Mouse (Mus musculus) embryonic facial prominence, embryonic 11.5 days (tissue): ENCODE measurements around the gene Tbc1d1. TPM values are rescaled to one million over a fixed set of nuclear protein-coding genes. Genes with fewer than 3 reads are reported as not detected.
A peak's percentile ranks its signal among the peaks of the same experiment; 100 is the strongest.

ENCODE experiments used
- ATAC-seq: fragments of 200-750 bp; cut with Nextera tagmentation; replicated peaks from 2 replicates; pipeline ENCODE4 v1.8.0; 2017; ENCODE audit warnings: low read depth; ENCODE audit not compliant: insufficient number of reproducible peaks, low FRiP score, low TSS enrichment
- DNase-seq: peaks from one replicate; pipeline ENCODE4 v3.0.0-alpha.2; 2015; ENCODE audit warnings: low spot score
- H3K27ac ChIP-seq: fragments of 300-500 bp; sonication (generic); replicated peaks from 2 replicates; pipeline ENCODE4 v1.5.1; 2014; ENCODE audit warnings: mild to moderate bottlenecking, low read depth, low read length, control low read depth
- H3K27me3 ChIP-seq: fragments of 300-500 bp; sonication (generic); 2 replicates; pipeline ENCODE4 v1.6.1; 2014; ENCODE audit warnings: mild to moderate bottlenecking, low read length, moderate library complexity, mixed read lengths; ENCODE audit not compliant: control insufficient read depth, insufficient read depth
- H3K36me3 ChIP-seq: fragments of 300-500 bp; sonication (generic); replicated peaks from 2 replicates; pipeline ENCODE4 v1.6.1; 2014; ENCODE audit warnings: low read depth, mild to moderate bottlenecking, low read length, moderate library complexity, mixed read lengths; ENCODE audit not compliant: control insufficient read depth, insufficient read depth
- H3K4me1 ChIP-seq: fragments of 300-500 bp; sonication (generic); 2 replicates; pipeline ENCODE4 v1.6.1; 2014; ENCODE audit warnings: low read length, mixed read lengths; ENCODE audit not compliant: control insufficient read depth, insufficient read depth
- H3K4me2 ChIP-seq: fragments of 300-500 bp; sonication (generic); 2 replicates; pipeline ENCODE4 v1.6.1; 2014; ENCODE audit warnings: low read depth, mild to moderate bottlenecking, control low read depth, low read length, moderate library complexity
- H3K4me3 ChIP-seq: fragments of 300-500 bp; sonication (generic); 2 replicates; pipeline ENCODE4 v1.5.1; 2014; ENCODE audit warnings: low read depth, low read length, control low read depth
- H3K9ac ChIP-seq: fragments of 300-500 bp; sonication (generic); replicated peaks from 2 replicates; pipeline ENCODE4 v1.6.1; 2014; ENCODE audit warnings: mild to moderate bottlenecking, control low read depth, low read length
- H3K9me3 ChIP-seq: fragments of 300-500 bp; sonication (generic); replicated peaks from 2 replicates; pipeline ENCODE4 v1.6.1; 2016; ENCODE audit warnings: mild to moderate bottlenecking, low read length, inconsistent platforms, mixed read lengths; ENCODE audit not compliant: control insufficient read depth
- WGBS: fragments of 180-500 bp; shearing (Covaris S2); extraction: QIAGEN DNeasy Blood & Tissue Kit; methylation state at CpG from one replicate; pipeline ENCODE4 v1.1.7; 2014; 5-methylcytosine and 5-hydroxymethylcytosine counted together
- polyA plus RNA-seq: library from polyadenylated mRNA; unstranded; fragments of >200 nt; fragmentation: Nextera tagmentation; extraction: Ambion mirVana; gene quantifications from 2 replicates; pipeline ENCODE4 v1.2.1, GENCODE M21; 2014

The Tbc1d1 gene
- polyA plus RNA-seq, 1 experiment from 2014 or later = 30.4 TPM

- no peaks in the 10 kb centered on the region for H3K9me3 ChIP-seq
- H3K4me2 ChIP-seq = no peak overlapping the region
- peak; percentile 52 for DNase-seq
- H3K36me3 ChIP-seq = no peaks in the 10 kb centered on the region
- no peak overlapping the region for H3K27ac ChIP-seq
- no peak overlapping the region for H3K9ac ChIP-seq
- 55% methylated on average over 20 of the region's 20 CpGs for WGBS
- no peaks in the 10 kb centered on the region for H3K27me3 ChIP-seq
- no peaks in the 10 kb centered on the region; the same call in 1 of the 2 replicates for H3K4me1 ChIP-seq
- peak; percentile 66; the same call in 1 of the 2 replicates for ATAC-seq
- no peak overlapping the region for H3K4me3 ChIP-seq
These were observed 142.4 kb downstream of the Tbc1d1 start for GRCm38 (mm10) chr5:64298331-64299036.

DNA sequence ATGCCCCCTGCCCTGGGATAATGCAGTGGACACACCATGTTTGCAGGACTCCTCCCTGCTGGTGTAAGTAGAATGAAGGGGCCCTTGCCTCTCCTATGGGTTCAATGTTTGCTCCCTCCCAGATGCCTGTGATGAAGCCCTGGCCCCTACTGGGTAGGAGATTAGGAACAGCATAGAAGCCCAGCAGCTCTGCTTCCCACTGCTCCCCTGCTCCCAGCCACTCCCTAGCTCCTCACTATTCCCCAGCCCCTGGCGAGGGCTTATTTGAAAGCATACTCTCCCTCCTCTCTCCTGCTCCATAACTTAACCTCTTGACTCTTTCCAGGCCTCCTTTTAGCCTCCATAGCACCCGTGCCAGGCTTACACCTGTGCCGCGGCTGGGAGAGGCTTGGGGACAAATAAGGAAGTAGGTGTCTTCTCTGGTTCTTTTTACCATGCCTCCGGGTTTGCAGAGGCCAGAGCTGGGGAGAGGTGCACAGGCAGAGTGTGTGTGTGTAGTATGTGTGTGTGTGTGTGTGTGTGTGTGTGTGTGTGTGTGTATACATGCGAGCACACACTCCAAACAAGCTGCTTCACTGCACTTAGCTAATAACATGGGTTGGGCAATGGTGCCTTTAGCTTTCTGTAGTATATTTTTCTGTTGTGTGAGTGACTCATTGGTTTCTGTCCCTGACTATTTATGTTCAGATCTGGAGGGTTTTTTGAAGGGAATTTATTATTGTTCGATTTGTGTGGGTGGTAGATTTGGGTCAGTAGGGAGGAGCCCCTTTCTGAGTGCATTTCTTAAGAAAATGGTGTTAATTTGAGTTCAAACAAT, 143.6 kb downstream of the Tbc1d1 start:
- H3K27ac ChIP-seq = no peak overlapping the region
- H3K27me3 ChIP-seq = no peaks in the 10 kb centered on the region
- no peaks in the 10 kb centered on the region for H3K36me3 ChIP-seq
- no peaks in the 10 kb centered on the region; the same call in 1 of the 2 replicates for H3K4me1 ChIP-seq
- ATAC-seq (no peak), DNase-seq (no peak)
- no peaks in the 10 kb centered on the region for H3K9me3 ChIP-seq
- H3K4me2 ChIP-seq = no peak overlapping the region
- WGBS = 79% methylated on average over 7 of the region's 7 CpGs
- no peak overlapping the region for H3K4me3 ChIP-seq
- H3K9ac ChIP-seq = no peak overlapping the region

GRCm38 (mm10) chr5:64301246-64301645, 145.1 kb downstream of the Tbc1d1 start:
- Histone ChIP-seq H3K27me3 (no peaks in the 10 kb centered on the region), H3K9me3 (no peaks in the 10 kb centered on the region), H3K27ac (no peak overlapping the region), H3K4me1 (no peaks in the 10 kb centered on the region; the same call in 1 of the 2 replicates), H3K4me3 (no peak overlapping the region), H3K9ac (no peak overlapping the region), H3K36me3 (no peaks in the 10 kb centered on the region; the same call in 1 of the 2 replicates), H3K4me2 (no peak overlapping the region)
- DNase-seq (no peak), ATAC-seq (no peak)
- 82% methylated on average over 4 of the region's 4 CpGs for WGBS

GRCm38 (mm10) chr5:64307289-64307688, 151.2 kb downstream of the Tbc1d1 start:
- no peaks in the 10 kb centered on the region for H3K4me1 ChIP-seq
- H3K4me2 ChIP-seq = no peak overlapping the region
- DNase-seq (no peak), ATAC-seq (no peak)
- WGBS = 98% methylated on average over 2 of the region's 2 CpGs
- H3K4me3 ChIP-seq = no peak overlapping the region
- H3K27ac ChIP-seq = no peak overlapping the region
- H3K9me3 ChIP-seq = no peaks in the 10 kb centered on the region
- no peaks in the 10 kb centered on the region for H3K27me3 ChIP-seq
- no peaks in the 10 kb centered on the region; the same call in 1 of the 2 replicates for H3K36me3 ChIP-seq
- H3K9ac ChIP-seq = no peak overlapping the region

DNA sequence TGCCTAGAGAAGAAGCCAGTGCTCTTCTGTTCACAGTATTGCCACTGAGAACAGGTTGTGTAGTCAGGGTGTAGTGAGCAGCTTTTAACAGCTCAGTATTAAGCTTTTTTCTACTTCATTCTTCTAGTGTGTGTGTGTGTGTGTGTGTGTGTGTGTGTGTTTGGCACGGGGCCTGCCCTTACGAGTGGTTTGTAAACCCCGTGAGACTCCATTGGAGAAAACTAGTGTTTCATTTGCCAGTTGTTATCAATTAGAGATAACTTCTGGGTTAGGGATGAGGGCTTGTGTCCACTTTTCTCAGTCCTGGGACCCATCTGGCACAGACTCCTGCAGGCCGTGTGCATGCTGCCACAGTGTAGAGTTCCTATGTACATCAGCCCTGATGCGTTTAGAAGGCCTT, 156.2 kb downstream of the Tbc1d1 start:
- H3K4me1 ChIP-seq = no peaks in the 10 kb centered on the region
- no peak overlapping the region for H3K4me3 ChIP-seq
- no peaks in the 10 kb centered on the region for H3K27me3 ChIP-seq
- no peak overlapping the region for H3K4me2 ChIP-seq
- DNase-seq = no peak
- H3K36me3 ChIP-seq = no peaks in the 10 kb centered on the region
- H3K9me3 ChIP-seq = no peaks in the 10 kb centered on the region
- H3K9ac ChIP-seq = no peak overlapping the region
- H3K27ac ChIP-seq = no peak overlapping the region
- ATAC-seq = no peak
- WGBS = 47% methylated on average over 5 of the region's 5 CpGs

GRCm38 (mm10) chr5:64313481-64313880, 157.4 kb downstream of the Tbc1d1 start:
- Histone ChIP-seq H3K4me2 (no peak overlapping the region), H3K4me3 (no peak overlapping the region), H3K27ac (no peak overlapping the region), H3K9ac (no peak overlapping the region), H3K9me3 (no peaks in the 10 kb centered on the region), H3K4me1 (no peaks in the 10 kb centered on the region), H3K36me3 (no peaks in the 10 kb centered on the region), H3K27me3 (no peaks in the 10 kb centered on the region)
- DNase-seq (no peak), ATAC-seq (no peak)
- WGBS = 86% methylated on average over 1 of the region's 1 CpGs

- no peak for DNase-seq
- H3K4me2 ChIP-seq = no peak overlapping the region
- H3K4me3 ChIP-seq = no peak overlapping the region
- no peaks in the 10 kb centered on the region for H3K9me3 ChIP-seq
- no peaks in the 10 kb centered on the region for H3K27me3 ChIP-seq
- ATAC-seq = no peak
- no peaks in the 10 kb centered on the region for H3K36me3 ChIP-seq
- no peak overlapping the region for H3K27ac ChIP-seq
- H3K9ac ChIP-seq = no peak overlapping the region
- 60% methylated on average over 6 of the region's 6 CpGs for WGBS
- no peaks in the 10 kb centered on the region for H3K4me1 ChIP-seq
These were observed 158.4 kb downstream of the Tbc1d1 start for GRCm38 (mm10) chr5:64314288-64315052.
